Mouse (Mus musculus) stomach, embryonic 16.5 days (tissue): ENCODE results near the gene Lif. TPM values are rescaled to one million over a fixed set of nuclear protein-coding genes. Genes with fewer than 3 reads are reported as not detected.

Experiments
- ATAC-seq: fragments of 200-750 bp; cut with Nextera tagmentation; 2 replicates; pipeline ENCODE4 v1.8.0; 2017; ENCODE audit warnings: moderate number of reproducible peaks, moderate TSS enrichment; ENCODE audit not compliant: insufficient read depth, low FRiP score
- H3K27ac ChIP-seq: fragments of 300-500 bp; sonication (generic); 2 replicates; pipeline ENCODE4 v1.5.1; 2014; ENCODE audit warnings: low read length
- H3K27me3 ChIP-seq: fragments of 300-500 bp; sonication (generic); 2 replicates; pipeline ENCODE4 v1.6.1; 2014; ENCODE audit warnings: low read length, control low read depth, mixed read lengths; ENCODE audit not compliant: control insufficient read depth, insufficient read depth
- H3K36me3 ChIP-seq: fragments of 300-500 bp; sonication (generic); 2 replicates; pipeline ENCODE4 v1.6.1; 2014; ENCODE audit warnings: low read length; ENCODE audit not compliant: control insufficient read depth, insufficient read depth
- H3K4me1 ChIP-seq: fragments of 300-500 bp; sonication (generic); 2 replicates; pipeline ENCODE4 v1.6.1; 2014; ENCODE audit warnings: low read length, control low read depth, mixed read lengths; ENCODE audit not compliant: control insufficient read depth, insufficient read depth
- H3K4me2 ChIP-seq: fragments of 300-500 bp; sonication (generic); 2 replicates; pipeline ENCODE4 v1.6.1; 2014; ENCODE audit warnings: low read depth, low read length, mixed read lengths
- H3K4me3 ChIP-seq: fragments of 300-500 bp; sonication (generic); replicated peaks from 2 replicates; pipeline ENCODE4 v1.5.1; 2014; ENCODE audit warnings: mild to moderate bottlenecking, low read length
- H3K9ac ChIP-seq: fragments of 300-500 bp; sonication (generic); 2 replicates; pipeline ENCODE4 v1.6.1; 2014; ENCODE audit warnings: low read length
- H3K9me3 ChIP-seq: fragments of 300-500 bp; sonication (generic); replicated peaks from 2 replicates; pipeline ENCODE4 v1.6.1; 2016; ENCODE audit warnings: low read length, control low read depth; ENCODE audit not compliant: control insufficient read depth
- WGBS: fragments of 180-500 bp; shearing (Covaris S2); extraction: QIAGEN DNeasy Blood & Tissue Kit; methylation state at CpG from one replicate; pipeline ENCODE4 v1.1.7; 2014; 5-methylcytosine and 5-hydroxymethylcytosine counted together
- polyA plus RNA-seq: library from polyadenylated mRNA; unstranded; fragments of >200 nt; fragmentation: Nextera tagmentation; extraction: Ambion mirVana; gene quantifications from 2 replicates; pipeline ENCODE4 v1.2.1, GENCODE M21; 2015

Gene Lif
- polyA plus RNA-seq, 1 experiment from 2014 or later: 1.1 TPM

DNA sequence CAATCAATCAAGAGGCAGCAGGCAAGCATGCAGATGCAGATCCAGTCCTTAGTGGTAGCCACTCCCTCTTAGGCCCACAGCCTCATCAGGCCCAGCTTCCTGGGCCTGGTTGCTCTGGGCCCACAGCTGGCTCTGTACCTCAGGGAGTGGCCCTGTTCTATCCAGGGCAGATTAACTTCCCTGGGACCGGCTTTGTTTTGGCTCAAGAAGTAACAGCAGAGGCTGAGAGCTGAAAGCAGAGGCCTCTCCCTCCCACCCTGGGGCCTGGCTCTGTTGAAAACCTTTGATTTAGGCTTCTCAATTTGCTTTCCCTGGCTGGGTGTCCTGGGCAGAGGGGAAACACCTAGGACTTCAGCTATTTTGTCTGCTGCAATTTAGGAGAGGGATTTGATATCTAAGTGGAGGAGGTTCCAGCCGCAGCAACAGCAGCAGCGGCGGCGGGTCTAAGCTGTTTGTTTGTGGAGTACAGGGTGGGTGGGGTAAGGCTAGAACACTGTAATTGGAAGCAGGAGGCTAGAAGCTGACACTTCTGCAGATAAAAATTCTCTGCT, 45.1 kb downstream of the Lif start:
- no peaks in the 10 kb centered on the region for H3K36me3 ChIP-seq
- peak overlapping the region; percentile 38; the same call in 1 of the 2 replicates for H3K9ac ChIP-seq
- H3K27ac ChIP-seq: peak overlapping the region; percentile 75
- ATAC-seq: peak; percentile 41; the same call in 1 of the 2 replicates
- H3K4me2 ChIP-seq: no peak overlapping the region
- WGBS: 28% methylated on average over 5 of the region's 5 CpGs
- H3K4me3 ChIP-seq: no peak overlapping the region
- H3K4me1 ChIP-seq: peaks cover 11% of the 10 kb centered on the region
- H3K9me3 ChIP-seq: no peaks in the 10 kb centered on the region
- H3K27me3 ChIP-seq: no peaks in the 10 kb centered on the region

DNA sequence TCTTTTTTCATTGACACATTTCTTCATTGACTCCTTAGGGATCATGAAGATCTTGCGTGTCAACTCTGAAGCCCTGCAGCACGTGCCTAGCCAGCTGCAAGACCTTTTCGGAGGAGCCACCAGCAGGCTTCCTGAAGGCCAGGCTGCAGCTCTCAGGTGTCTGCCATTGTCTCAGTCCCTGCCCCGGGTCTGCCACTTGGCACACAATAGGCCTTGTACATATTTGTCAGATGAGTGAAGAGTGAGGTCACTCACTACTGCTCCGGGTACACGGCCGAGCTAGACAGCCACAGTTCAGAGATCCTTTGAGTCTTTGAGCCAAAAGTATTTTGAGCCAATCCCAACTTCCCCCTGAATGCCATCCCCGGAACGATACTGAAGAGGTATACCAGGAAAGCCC, 45.7 kb downstream of the Lif start:
- ATAC-seq: peak; percentile 37; the same call in 1 of the 2 replicates
- 52% methylated on average over 9 of the region's 9 CpGs for WGBS
- Histone ChIP-seq H3K27me3 (no peaks in the 10 kb centered on the region), H3K9ac (0 out of 2 replicates have a peak overlapping the region, but pooled peaks have one; percentile 14), H3K4me1 (peaks cover 11% of the 10 kb centered on the region), H3K4me2 (no peak overlapping the region), H3K27ac (peak overlapping the region; percentile 75), H3K9me3 (no peaks in the 10 kb centered on the region), H3K36me3 (no peaks in the 10 kb centered on the region), H3K4me3 (no peak overlapping the region)

DNA sequence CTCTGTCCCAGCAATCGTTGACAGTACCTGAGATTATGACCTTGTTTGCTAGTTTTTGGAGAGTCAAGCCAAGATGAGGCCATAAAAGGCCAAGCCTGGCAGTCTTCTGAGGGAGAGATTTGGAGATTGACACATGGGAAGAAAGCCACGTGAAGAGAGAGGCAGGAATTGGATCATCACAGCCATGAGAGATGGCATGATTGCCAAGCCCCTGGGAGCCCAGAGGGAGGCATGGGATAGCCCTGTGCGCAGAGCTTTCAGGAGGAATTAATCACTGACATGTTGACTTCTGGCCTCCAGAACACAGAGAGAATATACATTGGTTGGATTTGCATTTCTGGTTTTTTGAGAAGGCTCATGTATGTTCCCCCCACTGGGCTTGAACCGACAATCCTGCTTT, 46.8 kb downstream of the Lif start:
- 68% methylated on average over 4 of the region's 4 CpGs for WGBS
- Histone ChIP-seq H3K9me3 (no peaks in the 10 kb centered on the region), H3K9ac (no peak overlapping the region), H3K4me3 (no peak overlapping the region), H3K4me1 (peaks cover 18% of the 10 kb centered on the region), H3K27me3 (no peaks in the 10 kb centered on the region), H3K4me2 (no peak overlapping the region), H3K27ac (no peak overlapping the region), H3K36me3 (no peaks in the 10 kb centered on the region)
- no peak for ATAC-seq

DNA sequence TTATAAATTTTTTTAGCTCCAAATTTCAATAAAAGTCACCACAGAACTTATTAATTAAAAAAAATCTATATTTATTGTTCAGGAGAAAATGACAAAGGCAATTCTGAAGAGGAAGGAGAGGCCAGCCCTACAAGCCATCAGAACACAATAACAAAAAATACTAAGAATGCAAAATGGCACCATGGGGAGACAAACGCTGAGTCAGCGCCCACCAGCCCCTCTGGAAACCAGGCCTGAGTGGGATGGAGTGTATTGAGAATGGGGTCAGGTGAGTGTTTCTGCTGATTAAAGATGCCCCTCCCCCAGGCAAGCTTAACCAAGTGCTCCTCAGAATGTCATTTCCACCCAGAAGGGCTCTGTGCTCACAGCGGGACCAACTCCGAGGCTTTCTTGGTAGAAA, 47.7 kb downstream of the Lif start:
- Histone ChIP-seq H3K27ac (no peak overlapping the region), H3K36me3 (no peaks in the 10 kb centered on the region), H3K9me3 (no peaks in the 10 kb centered on the region), H3K4me2 (no peak overlapping the region), H3K4me1 (peaks cover 18% of the 10 kb centered on the region), H3K9ac (no peak overlapping the region), H3K4me3 (no peak overlapping the region), H3K27me3 (no peaks in the 10 kb centered on the region)
- 89% methylated on average over 4 of the region's 4 CpGs for WGBS
- no peak for ATAC-seq

DNA sequence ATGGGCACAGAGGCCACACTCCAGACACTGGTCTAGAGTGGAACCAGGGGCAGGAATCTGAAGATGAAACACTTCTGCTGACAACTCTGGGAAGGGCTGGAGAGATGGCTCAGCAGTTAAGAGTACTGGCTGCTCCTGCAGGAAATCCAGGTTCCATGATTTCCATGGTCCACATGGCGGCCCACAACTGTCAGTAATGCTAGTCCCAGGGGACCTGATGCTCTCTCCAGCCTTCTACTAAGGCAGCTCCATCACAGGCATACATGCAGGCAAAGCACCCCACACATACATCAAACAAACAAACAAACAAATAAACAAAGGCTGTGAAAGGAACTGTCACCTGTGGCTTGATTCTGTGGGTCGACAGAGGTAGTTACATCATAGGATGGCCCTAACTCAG, 48.7 kb downstream of the Lif start:
- H3K4me2 ChIP-seq: no peak overlapping the region
- H3K27me3 ChIP-seq: no peaks in the 10 kb centered on the region
- no peak for ATAC-seq
- no peak overlapping the region for H3K4me3 ChIP-seq
- H3K9ac ChIP-seq: no peak overlapping the region
- peaks cover 18% of the 10 kb centered on the region for H3K4me1 ChIP-seq
- no peaks in the 10 kb centered on the region for H3K36me3 ChIP-seq
- WGBS: 60% methylated on average over 2 of the region's 2 CpGs
- H3K9me3 ChIP-seq: no peaks in the 10 kb centered on the region
- H3K27ac ChIP-seq: no peak overlapping the region

DNA sequence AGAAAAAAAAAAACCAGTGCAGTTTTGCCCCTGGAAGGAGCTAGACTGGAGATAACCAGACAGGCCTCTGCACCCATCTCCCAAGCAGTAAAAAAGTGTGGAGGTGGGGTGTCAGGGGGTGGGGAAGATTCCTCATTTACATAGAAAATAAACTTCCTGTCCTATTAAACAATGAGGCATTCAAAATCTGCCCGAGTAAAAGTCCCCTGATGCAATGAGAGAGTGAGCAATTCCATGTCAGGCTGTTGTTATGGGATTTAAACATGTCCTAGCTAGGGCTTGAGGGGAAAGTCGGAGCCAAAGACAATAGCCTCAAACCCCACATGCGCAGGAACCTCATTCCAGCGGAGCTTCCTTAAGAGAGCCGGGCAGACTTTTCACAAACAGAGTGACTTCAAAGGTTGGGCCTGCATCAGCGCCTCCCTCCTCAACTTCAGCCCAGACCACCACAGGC, 50.7 kb downstream of the Lif start:
- no peaks in the 10 kb centered on the region for H3K36me3 ChIP-seq
- H3K27ac ChIP-seq: peak overlapping the region; percentile 73
- H3K9ac ChIP-seq: peak overlapping the region; percentile 50; the same call in 1 of the 2 replicates
- H3K4me1 ChIP-seq: peaks cover 9% of the 10 kb centered on the region
- no peaks in the 10 kb centered on the region for H3K9me3 ChIP-seq
- WGBS: 28% methylated on average over 6 of the region's 6 CpGs
- ATAC-seq: no peak; the same call in 1 of the 2 replicates
- no peak overlapping the region for H3K4me3 ChIP-seq
- no peaks in the 10 kb centered on the region for H3K27me3 ChIP-seq
- no peak overlapping the region for H3K4me2 ChIP-seq

DNA sequence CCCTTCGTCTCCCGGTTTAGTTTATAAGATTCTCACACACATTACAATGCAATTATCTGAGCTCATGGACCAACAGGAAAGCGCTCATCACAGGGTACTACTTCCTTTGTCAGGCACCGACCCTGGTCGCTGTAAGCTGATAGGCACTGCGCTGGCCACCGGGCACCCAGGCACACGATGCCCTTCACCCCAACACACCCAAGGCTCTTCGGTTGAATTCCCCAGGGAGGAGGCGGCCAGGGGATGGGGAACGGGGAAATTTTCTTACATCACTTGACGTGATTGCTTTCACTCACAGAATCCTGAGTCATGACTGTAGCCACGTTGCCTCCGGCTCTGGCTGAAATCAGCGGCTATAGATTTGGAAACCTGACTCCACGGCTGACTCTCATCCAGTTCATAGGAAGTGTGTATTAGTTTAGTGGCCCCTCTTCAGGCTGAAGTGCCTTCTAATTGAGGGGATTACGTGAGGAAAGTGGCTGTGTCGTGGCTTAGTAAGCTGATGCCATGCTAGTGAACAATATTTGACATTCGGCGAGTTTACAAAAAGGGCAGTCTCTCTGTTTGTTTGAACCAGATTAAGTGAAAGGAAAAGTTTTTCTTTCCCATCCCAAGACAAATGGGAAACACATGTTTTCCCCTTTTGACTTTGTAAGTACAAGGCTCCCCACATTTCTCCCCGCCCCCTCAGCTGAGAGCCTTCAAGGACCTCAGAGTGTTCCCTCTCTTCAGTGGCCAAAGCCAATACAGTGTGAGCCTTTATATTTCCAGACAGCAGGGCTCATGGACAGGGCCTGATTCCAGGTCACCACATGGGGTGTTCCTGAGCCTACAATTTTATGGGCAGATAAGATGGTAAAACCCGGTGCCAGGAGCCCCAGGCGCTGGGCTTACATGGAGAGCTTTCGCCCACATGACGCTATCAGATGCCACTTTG, 51.4 kb downstream of the Lif start:
- WGBS: 31% methylated on average over 25 of the region's 25 CpGs
- ATAC-seq: no peak; the same call in 1 of the 2 replicates
- Histone ChIP-seq H3K4me1 (peaks cover 6% of the 10 kb centered on the region; the same call in 1 of the 2 replicates), H3K27me3 (no peaks in the 10 kb centered on the region), H3K9me3 (no peaks in the 10 kb centered on the region), H3K4me2 (no peak overlapping the region; the same call in 1 of the 2 replicates), H3K27ac (peak overlapping the region; percentile 73), H3K4me3 (no peak overlapping the region), H3K36me3 (no peaks in the 10 kb centered on the region), H3K9ac (peak overlapping the region; percentile 50)

DNA sequence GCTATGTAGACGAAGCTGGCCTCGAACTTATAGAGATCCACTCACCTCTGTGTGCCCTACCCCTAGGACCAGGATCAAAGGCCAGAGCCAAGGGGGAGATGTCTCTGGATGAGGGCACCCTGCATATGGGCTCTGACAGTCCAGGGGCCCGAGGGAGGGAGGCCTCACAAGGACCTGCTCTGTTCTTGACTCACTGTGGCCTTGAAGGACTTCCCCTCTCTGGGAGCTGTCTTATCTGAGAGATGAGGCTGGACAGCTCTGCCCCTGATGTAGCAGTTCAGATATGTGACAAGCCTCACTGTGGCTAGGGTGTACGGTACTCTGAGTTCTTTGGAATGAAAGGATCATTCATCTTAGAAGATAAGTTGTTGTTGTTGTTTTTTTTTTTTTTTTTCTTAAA, 52.3 kb downstream of the Lif start:
- H3K27ac ChIP-seq: no peak overlapping the region
- H3K9me3 ChIP-seq: no peaks in the 10 kb centered on the region
- no peaks in the 10 kb centered on the region for H3K36me3 ChIP-seq
- no peak overlapping the region for H3K4me2 ChIP-seq
- peaks cover 6% of the 10 kb centered on the region; the same call in 1 of the 2 replicates for H3K4me1 ChIP-seq
- 0 out of 2 replicates have a peak, but pooled peaks have one; percentile 27 for ATAC-seq
- no peaks in the 10 kb centered on the region for H3K27me3 ChIP-seq
- WGBS: 80% methylated on average over 4 of the region's 4 CpGs
- H3K4me3 ChIP-seq: no peak overlapping the region
- H3K9ac ChIP-seq: no peak overlapping the region

DNA sequence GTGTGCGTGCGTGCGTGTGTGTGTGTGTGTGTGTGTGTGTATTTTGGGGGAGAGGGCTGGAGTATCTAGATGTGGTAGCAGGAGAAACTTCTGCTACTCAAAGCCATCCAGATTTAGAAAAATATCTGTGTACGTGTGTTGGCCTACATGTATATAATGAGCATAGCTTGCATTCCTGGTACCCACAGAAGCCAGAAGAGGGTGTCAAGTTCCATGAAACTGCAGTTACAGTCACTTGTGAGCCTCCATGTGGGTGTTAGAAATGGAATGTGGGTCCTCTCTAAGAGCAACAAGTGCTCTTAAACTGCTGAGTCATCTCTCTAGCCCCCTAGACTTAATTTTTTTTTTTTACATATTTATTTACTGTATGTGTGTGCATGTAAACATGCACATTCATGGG, 53.0 kb downstream of the Lif start:
- Histone ChIP-seq H3K4me2 (no peak overlapping the region), H3K36me3 (no peaks in the 10 kb centered on the region), H3K27me3 (no peaks in the 10 kb centered on the region), H3K27ac (no peak overlapping the region), H3K4me1 (peaks cover 6% of the 10 kb centered on the region; the same call in 1 of the 2 replicates), H3K4me3 (no peak overlapping the region), H3K9me3 (no peaks in the 10 kb centered on the region), H3K9ac (no peak overlapping the region)
- no peak for ATAC-seq
- 90% methylated on average over 4 of the region's 4 CpGs for WGBS
